Mouse (Mus musculus) layer of hippocampus, postnatal 14 days (tissue): ENCODE measurements around the gene Dazap1. TPM values are rescaled to one million over a fixed set of nuclear protein-coding genes. Genes with fewer than 3 reads are reported as not detected.
A peak's percentile ranks its signal among the peaks of the same experiment; 100 is the strongest.

Experiments used
- DNase-seq, 2 experiments: peaks; one replicate each; pipeline ENCODE4 v3.0.0; 2021 to 2022; ENCODE audit warnings: low spot score in 2 of 2, mixed read lengths in 1 of 2
- microRNA-seq, 2 experiments: library from miRNA; unstranded; fragments of <30 nt; microRNA quantifications; one replicate each; pipeline ENCODE4 v1.2.0; 2021
- total RNA-seq, 2 experiments: library from RNA; stranded (reverse); gene quantifications; 2 replicates each; pipeline ENCODE4 v1.2.3; 2021

Gene Dazap1
- total RNA-seq, 2 experiments from 2014 or later, result 83.0 to 93.6 TPM

DNA sequence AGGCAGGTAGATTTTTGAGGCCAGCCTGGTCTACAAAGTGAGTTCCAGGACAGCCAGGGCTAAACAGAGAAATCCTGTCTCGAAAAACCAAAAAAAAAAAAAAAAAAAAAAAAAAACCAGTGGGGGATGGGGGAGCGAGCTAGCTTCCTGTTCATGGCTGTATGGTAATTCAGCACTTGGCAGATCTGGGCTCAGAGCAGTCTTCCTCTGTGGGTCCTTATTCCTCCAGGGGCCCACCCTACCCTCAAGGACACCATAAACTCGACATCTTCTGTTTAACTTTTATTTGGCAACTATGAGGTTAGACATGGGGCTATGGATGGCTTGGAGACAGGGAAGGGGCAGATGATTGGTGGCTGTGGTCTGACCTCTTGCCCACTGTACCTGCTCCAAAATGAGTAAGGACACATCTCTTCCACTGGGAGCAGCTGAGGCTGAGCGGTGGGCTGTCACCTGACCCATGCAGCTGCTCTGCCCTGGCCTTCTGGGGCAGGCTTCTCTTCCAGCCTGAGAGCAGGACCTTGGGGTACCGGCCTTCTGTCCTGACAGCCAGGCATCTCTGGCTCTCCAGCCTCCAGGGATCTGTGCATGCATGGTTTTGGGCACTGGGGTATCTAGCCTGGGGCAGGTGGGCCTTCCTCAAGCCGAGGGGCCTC is 59.9 kb downstream of the Dazap1 start:
- DNase-seq, result no peak

DNA sequence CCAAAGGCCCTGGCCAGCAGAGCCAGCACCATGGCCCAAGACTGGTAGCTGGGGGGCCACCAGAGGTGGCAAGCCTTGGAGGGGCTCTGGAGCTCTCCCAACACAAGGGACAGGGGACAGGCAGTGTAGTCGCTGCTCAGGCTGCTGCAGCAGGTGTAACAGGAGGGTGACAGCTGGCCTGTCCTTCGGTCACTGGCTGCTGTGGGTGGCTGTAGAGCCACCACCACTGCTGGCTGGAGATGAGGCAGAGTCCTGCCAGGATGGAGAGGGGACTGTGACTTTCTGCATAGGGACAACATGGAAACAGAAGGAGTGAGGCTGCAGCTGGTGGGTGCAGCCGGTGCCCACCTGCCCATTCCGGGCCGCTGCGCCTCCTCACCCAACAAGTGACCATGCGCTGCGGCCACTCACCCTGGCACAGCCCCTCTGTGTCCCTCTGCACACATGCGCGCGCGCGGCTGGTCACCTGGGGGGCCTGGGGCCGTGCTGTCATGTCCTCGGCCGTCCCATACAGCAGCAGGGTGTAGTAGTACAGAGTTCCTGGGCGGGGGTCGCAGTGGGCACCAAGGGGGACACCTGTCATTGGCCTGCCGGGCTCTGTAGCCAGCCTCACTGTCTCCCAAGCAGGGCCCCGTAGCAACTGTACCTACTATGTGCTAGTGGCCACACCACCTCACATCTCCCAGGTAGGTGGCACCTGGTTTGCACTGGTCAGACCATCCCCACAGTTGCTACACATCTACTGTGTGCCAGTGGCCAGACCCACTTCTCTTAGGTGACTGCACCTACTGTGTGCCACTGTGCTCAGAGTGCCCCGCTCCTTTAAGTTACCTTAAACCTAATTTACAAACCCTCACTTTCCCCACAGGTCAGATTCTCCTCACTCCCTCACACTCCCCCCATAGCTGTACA is 60.6 kb downstream of the Dazap1 start:
- DNase-seq, result no peak

DNA sequence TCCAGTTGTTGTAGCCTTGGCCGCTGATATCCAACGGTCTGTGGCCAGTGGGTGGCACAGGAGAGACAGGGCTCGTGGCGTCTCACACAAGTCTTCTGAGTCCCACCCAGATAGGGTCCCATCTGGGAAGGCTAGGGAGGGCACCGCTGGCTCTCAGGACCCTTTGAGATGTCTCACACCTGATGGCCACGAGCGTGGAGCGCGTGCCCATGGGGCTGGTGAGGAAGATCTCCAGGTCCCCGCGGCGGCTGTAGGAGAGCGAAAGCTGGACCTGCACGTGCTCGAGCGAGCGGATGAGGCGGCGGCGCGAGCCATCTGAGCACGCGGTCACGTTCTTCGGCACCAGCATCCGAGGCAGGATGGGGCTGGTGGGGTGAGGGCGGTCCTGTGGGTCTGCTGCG is 61.5 kb downstream of the Dazap1 start:
- DNase-seq, result no peak

DNA sequence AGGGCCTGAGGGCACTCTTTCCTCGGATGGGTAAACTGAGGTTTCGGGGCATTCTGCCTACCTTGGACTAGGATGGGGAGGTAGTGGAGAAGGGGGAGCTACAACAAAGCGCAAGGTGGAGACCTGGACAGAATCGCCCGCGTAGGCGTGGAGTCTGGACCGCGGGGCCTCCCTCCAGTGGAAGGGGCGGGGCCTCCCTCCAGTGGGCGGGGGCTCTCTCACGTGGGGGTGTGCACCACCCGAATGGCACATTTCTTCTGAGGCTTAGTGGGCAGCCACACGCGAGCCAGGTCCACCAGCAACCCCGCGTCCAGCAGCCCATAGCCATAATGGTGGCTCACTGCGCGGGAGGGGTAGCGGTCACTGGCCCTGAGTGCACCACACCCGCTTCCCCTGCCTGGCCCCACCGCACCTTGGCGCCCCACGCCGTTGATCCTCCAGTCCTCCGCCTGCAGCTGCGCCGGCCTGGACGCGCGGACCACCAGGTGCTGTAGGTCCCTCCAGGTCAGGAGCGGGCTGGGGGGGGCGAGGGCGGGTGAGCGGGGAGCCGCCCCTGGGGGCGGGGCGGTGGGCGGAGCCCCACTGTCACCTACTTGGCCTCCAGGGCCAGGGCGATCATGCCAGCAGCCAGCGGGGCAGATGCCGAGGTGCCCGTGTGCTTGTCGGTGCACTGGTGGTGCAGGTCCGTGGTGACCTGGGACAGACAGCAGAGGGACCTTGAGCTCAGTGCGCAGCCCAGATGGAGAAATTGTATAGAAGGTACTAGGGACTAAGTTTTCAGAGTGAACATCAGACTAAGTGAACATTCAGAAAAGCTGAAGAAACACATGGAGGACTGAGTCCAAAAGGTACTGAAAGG is 62.2 kb downstream of the Dazap1 start:
- DNase-seq, result no peak

- no peak for DNase-seq
Observed at GRCm38 (mm10) chr10:80324120-80325037, 63.1 kb downstream of the Dazap1 start.

DNA sequence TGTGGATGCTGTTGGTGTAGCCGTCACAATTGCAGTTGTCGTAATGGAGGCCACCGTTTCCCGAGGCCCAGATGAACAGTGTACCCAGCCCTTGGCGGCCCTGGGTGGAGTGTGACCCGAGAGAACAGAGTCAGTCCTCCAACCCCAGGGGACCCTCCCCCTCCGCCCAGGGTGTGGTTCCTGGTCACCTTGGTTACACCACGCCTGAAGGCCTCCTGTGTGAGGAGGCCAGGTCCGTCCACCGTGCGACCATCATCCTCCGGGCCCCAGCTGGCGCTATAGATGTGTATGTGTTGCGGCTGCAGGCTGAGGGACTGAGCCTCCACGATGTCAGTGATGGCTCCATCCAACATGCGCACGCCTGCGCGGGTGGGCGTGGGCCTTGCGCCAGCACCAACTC is 63.8 kb downstream of the Dazap1 start:
- DNase-seq, result no peak

GRCm38 (mm10) chr10:80329273-80330081 is 68.2 kb downstream of the Dazap1 start, which contains the start of the genes Pcsk4 and Reep6:
Gene Pcsk4 (minus strand): TSS chr10:80329498.
Gene Reep6 (plus strand): TSS chr10:80329953.
- DNase-seq, result peak; percentile 95 to 98

DNA sequence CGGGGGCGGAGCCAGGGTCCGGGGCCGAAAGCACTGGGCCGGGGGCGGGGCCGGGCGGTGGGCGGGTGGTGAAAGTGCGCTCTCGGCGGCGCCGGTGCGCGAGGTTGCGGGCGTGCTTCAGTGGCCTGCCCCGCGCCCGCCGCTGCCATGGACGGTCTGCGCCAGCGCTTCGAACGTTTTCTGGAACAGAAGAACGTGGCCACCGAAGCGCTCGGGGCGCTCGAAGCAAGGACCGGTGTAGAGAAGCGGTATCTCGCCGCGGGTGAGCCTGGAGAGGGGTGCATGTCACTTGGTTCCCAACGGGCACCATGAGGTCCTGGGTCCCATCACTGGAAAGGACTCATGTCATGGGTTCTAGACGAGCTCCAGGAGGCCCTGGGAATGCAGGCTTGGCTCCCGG is 68.8 kb downstream of the Dazap1 start:
- no peak for DNase-seq

GRCm38 (mm10) chr10:80330888-80331287 is 69.6 kb downstream of the Dazap1 start:
- DNase-seq, result no peak

GRCm38 (mm10) chr10:80331636-80332524 is 70.6 kb downstream of the Dazap1 start:
- no peak for DNase-seq

DNA sequence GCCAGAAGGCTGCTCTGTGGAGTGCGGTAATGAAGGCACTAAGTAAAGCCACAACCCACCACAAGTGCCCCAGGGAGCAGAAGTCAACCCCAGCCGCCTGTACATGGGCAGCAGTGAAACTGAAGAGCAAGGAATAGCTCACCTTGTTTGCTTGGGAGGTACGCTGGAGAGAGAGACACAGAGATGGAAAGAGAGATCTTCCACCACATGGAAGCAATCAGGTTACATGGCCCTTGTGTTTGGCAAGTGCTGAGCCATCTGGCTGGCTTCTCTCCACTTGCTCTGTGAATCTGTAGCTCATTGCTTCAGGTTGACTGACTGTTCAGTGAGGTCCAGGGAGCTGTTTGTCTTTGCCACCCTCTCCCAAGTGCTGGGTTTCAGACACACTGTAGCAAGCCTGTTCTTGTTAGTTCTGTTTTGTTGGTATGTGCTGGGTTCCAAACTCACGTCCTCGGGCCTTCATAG is 71.3 kb downstream of the Dazap1 start:
- DNase-seq, result no peak

GRCm38 (mm10) chr10:80336263-80336662 is 75.0 kb downstream of the Dazap1 start:
- DNase-seq, result no peak

Small RNA genes lying within 50 kb of the gene (microRNA-seq; reads per million reads assigned to microRNA genes)
- gene Mir6911, result 1.4 to 3.1 reads per million in 2 experiments

Other genes with a start within 250 kb of the Dazap1 start
- gene Arhgap45, start 244.8 kb upstream of the Dazap1 start, total RNA-seq, result 1 to 10 TPM; 3.8 to 3.9 TPM
- gene Polr2e, start 221.7 kb upstream of the Dazap1 start, total RNA-seq, result 10 to 100 TPM; 74.1 to 74.3 TPM
- gene Gpx4, start 214.3 kb upstream of the Dazap1 start, total RNA-seq, result 100 to 1,000 TPM; 456 to 501 TPM
- 10 to 100 TPM; 19.8 to 21.3 TPM for gene Sbno2, start 155.9 kb upstream of the Dazap1 start, total RNA-seq
- 10 to 100 TPM; 89.2 to 90.7 TPM for gene Stk11, start 145.7 kb upstream of the Dazap1 start, total RNA-seq
- gene Atp5d, start 122.9 kb upstream of the Dazap1 start, total RNA-seq, result 100 to 1,000 TPM; 397 to 417 TPM
- gene Cbarp, start 120.7 kb upstream of the Dazap1 start, total RNA-seq, result 100 to 1,000 TPM; 401 to 436 TPM
- gene Midn, start 113.2 kb upstream of the Dazap1 start, total RNA-seq, result 10 to 100 TPM; 90.9 to 100.0 TPM
- gene Cirbp, start 95.5 kb upstream of the Dazap1 start, total RNA-seq, result 100 to 1,000 TPM in 1 of 2 experiments, 10 to 100 TPM in 1; 93.5 to 126 TPM
- 1 to 10 TPM; 5.1 to 5.2 TPM for gene 1600002K03Rik, start 88.5 kb upstream of the Dazap1 start, total RNA-seq
- gene Efna2, start 82.0 kb upstream of the Dazap1 start, total RNA-seq, result 10 to 100 TPM; 14.8 TPM
- 10 to 100 TPM; 34.4 to 43.7 TPM for gene Mum1, start 35.1 kb upstream of the Dazap1 start, total RNA-seq
- 100 to 1,000 TPM; 169 to 175 TPM for gene Ndufs7, start 12.4 kb upstream of the Dazap1 start, total RNA-seq
- gene Gamt, start 474 bp upstream of the Dazap1 start, total RNA-seq, result 10 to 100 TPM; 39.9 to 43.7 TPM
- 100 to 1,000 TPM; 727 to 762 TPM for gene Rps15, start 31.0 kb downstream of the Dazap1 start, total RNA-seq
- gene Apc2, start 34.5 kb downstream of the Dazap1 start, total RNA-seq, result 100 to 1,000 TPM; 131 to 133 TPM
- 10 to 100 TPM; 20.4 to 23.1 TPM for gene 2310011J03Rik, start 59.1 kb downstream of the Dazap1 start, total RNA-seq
- 1 to 10 TPM; 3.2 to 4.4 TPM for gene Pcsk4, start 68.0 kb downstream of the Dazap1 start, total RNA-seq
- 10 to 100 TPM; 10.1 to 10.6 TPM for gene Reep6, start 68.5 kb downstream of the Dazap1 start, total RNA-seq
- gene Adamtsl5, start 86.9 kb downstream of the Dazap1 start, total RNA-seq, result 1 to 10 TPM; 2.0 to 2.8 TPM
- gene Plk5, start 95.0 kb downstream of the Dazap1 start, total RNA-seq, result 1 to 10 TPM; 3.2 to 3.4 TPM
- 10 to 100 TPM; 20.3 to 24.2 TPM for gene Mex3d, start 126.2 kb downstream of the Dazap1 start, total RNA-seq
- 100 to 1,000 TPM; 121 to 131 TPM for gene Mbd3, start 138.1 kb downstream of the Dazap1 start, total RNA-seq
- gene Uqcr11, start 145.3 kb downstream of the Dazap1 start, total RNA-seq, result 100 to 1,000 TPM; 620 to 655 TPM
- gene Tcf3, start 172.2 kb downstream of the Dazap1 start, total RNA-seq, result 10 to 100 TPM; 33.3 to 35.0 TPM
- not detected for gene Onecut3, start 233.3 kb downstream of the Dazap1 start, total RNA-seq